Mouse (Mus musculus) lung, postnatal 0 days (tissue): ENCODE data around the gene Npr1.

Experiments
- CTCF ChIP-seq: IDR thresholded peaks from 2 replicates; pipeline ENCODE4 v1.5.1; 2016; ENCODE audit warnings: antibody characterized with exemption, mild to moderate bottlenecking
- EP300 ChIP-seq: IDR thresholded peaks from 2 replicates; pipeline ENCODE4 v1.6.1; 2016; ENCODE audit warnings: antibody characterized with exemption, mild to moderate bottlenecking, control low read depth

DNA sequence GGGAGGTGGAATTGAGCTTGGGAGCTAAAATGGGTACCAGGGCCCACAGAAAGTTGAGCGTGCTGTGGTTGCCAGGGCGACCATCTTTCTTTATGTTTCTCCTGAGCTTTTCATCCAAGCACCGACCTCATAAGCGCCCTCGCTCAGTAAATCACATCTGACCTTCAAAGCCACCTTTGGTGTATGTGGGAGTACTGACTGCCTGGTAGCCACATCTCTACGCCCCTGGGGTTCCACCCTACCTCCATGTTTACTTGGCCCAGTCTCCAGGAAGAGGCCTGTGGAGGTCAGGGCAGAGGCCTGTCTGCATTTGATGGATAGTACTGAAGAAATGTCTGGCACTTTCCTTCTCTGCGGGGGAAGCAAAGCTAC lies 18.6 kb downstream of the Npr1 start:
- TF ChIP-seq EP300: no peak
- TF ChIP-seq CTCF: no peak
